Mouse (Mus musculus): ENCODE results near the gene Mcm9. TPM values are rescaled to one million over a fixed set of nuclear protein-coding genes. Genes with fewer than 3 reads are reported as not detected.
A peak's percentile ranks its signal among the peaks of the same experiment; 100 is the strongest.

Gene Mcm9
- polyA plus RNA-seq, 1 experiment from 2014 or later: 11.3 TPM

- H3K27me3 ChIP-seq: no peaks in the 10 kb centered on the region
- H3K4me2 ChIP-seq: no peak overlapping the region
- no peaks in the 10 kb centered on the region for H3K9me3 ChIP-seq (replicated peaks)
- H3K27ac ChIP-seq: no peak overlapping the region
- no peak overlapping the region for H3K4me3 ChIP-seq (replicated peaks)
- peaks cover 72% of the 10 kb centered on the region for H3K36me3 ChIP-seq
- no peaks in the 10 kb centered on the region for H3K4me1 ChIP-seq
- no peak overlapping the region for H3K9ac ChIP-seq
- no peak for ATAC-seq (replicated peaks; ENCODE audit: low FRiP score)
- 72% methylated on average over 2 of the region's 2 CpGs for WGBS
Measured at GRCm38 (mm10) chr10:53608274-53608673, 22.0 kb downstream of the Mcm9 start.

- peaks cover 75% of the 10 kb centered on the region for H3K36me3 ChIP-seq
- H3K4me1 ChIP-seq: peaks cover 5% of the 10 kb centered on the region; the same call in 1 of the 2 replicates
- ATAC-seq (replicated peaks; ENCODE audit: low FRiP score): no peak
- H3K9me3 ChIP-seq (replicated peaks): no peaks in the 10 kb centered on the region
- no peaks in the 10 kb centered on the region for H3K27me3 ChIP-seq
- H3K4me2 ChIP-seq: no peak overlapping the region
- no peak overlapping the region for H3K4me3 ChIP-seq (replicated peaks)
- H3K27ac ChIP-seq: no peak overlapping the region
- no peak overlapping the region for H3K9ac ChIP-seq
- 66% methylated on average over 2 of the region's 2 CpGs for WGBS
Measured at GRCm38 (mm10) chr10:53605328-53605727, 24.9 kb downstream of the Mcm9 start.

- no peak for ATAC-seq (replicated peaks; ENCODE audit: low FRiP score)
- Histone ChIP-seq H3K4me1 (peaks cover 28% of the 10 kb centered on the region), H3K9ac (no peak overlapping the region), H3K27me3 (no peaks in the 10 kb centered on the region), H3K27ac (0 out of 2 replicates have a peak overlapping the region, but pooled peaks have one; percentile 10), H3K4me2 (peak overlapping the region; percentile 65), H3K36me3 (peaks cover 23% of the 10 kb centered on the region), H3K4me3 (replicated peaks) (peak overlapping the region; percentile 28), H3K9me3 (replicated peaks) (no peaks in the 10 kb centered on the region)
- WGBS: 48% methylated on average over 5 of the region's 5 CpGs
Measured at GRCm38 (mm10) chr10:53598821-53599220, 31.4 kb downstream of the Mcm9 start.

GRCm38 (mm10) chr10:53597121-53597881 is 32.9 kb downstream of the Mcm9 start:
- under 1% methylated on average over 98 of the region's 99 CpGs for WGBS
- peak; percentile 48 for ATAC-seq (replicated peaks; ENCODE audit: low FRiP score)
- Histone ChIP-seq H3K9me3 (replicated peaks) (no peaks in the 10 kb centered on the region), H3K4me2 (peak overlapping the region; percentile 65), H3K27ac (peak overlapping the region; percentile 99), H3K4me3 (replicated peaks) (peak overlapping the region; percentile 94), H3K9ac (peak overlapping the region; percentile 98), H3K36me3 (peaks cover 8% of the 10 kb centered on the region), H3K27me3 (no peaks in the 10 kb centered on the region), H3K4me1 (peaks cover 28% of the 10 kb centered on the region)

GRCm38 (mm10) chr10:53596677-53597120 is 33.5 kb downstream of the Mcm9 start, which contains the start of gene Asf1a:
Gene Asf1a (plus strand): TSS chr10:53596757.
- Histone ChIP-seq H3K4me3 (replicated peaks) (peak within 1 kb of the TSS; percentile 94), H3K9me3 (replicated peaks) (no peaks in the 10 kb centered on the region), H3K9ac (peak within 1 kb of the TSS; percentile 98), H3K4me1 (peaks cover 28% of the 10 kb centered on the region), H3K4me2 (peak within 1 kb of the TSS; percentile 65), H3K36me3 (peaks cover 3% of the 10 kb centered on the region), H3K27ac (peak within 1 kb of the TSS; percentile 99), H3K27me3 (no peaks in the 10 kb centered on the region)
- ATAC-seq (replicated peaks; ENCODE audit: low FRiP score): peak; percentile 98
- 1% methylated on average over 52 of the region's 52 CpGs for WGBS

GRCm38 (mm10) chr10:53595744-53596676 is 34.2 kb downstream of the Mcm9 start:
- Histone ChIP-seq H3K9me3 (replicated peaks) (no peaks in the 10 kb centered on the region), H3K27me3 (no peaks in the 10 kb centered on the region), H3K4me3 (replicated peaks) (peak overlapping the region; percentile 94), H3K4me2 (peak overlapping the region; percentile 65), H3K9ac (peak overlapping the region; percentile 51), H3K27ac (peak overlapping the region; percentile 99), H3K36me3 (no peaks in the 10 kb centered on the region), H3K4me1 (peaks cover 28% of the 10 kb centered on the region)
- WGBS: 3% methylated on average over 26 of the region's 27 CpGs
- peak; percentile 94 for ATAC-seq (replicated peaks; ENCODE audit: low FRiP score)

GRCm38 (mm10) chr10:53585777-53586176 is 44.5 kb downstream of the Mcm9 start:
- H3K4me1 ChIP-seq: peaks cover 5% of the 10 kb centered on the region; the same call in 1 of the 2 replicates
- no peak overlapping the region for H3K9ac ChIP-seq
- H3K4me2 ChIP-seq: no peak overlapping the region
- no peaks in the 10 kb centered on the region for H3K27me3 ChIP-seq
- no peak for ATAC-seq (replicated peaks; ENCODE audit: low FRiP score)
- WGBS: 71% methylated on average over 3 of the region's 3 CpGs
- no peak overlapping the region for H3K27ac ChIP-seq
- no peaks in the 10 kb centered on the region for H3K9me3 ChIP-seq (replicated peaks)
- H3K36me3 ChIP-seq: no peaks in the 10 kb centered on the region
- no peak overlapping the region for H3K4me3 ChIP-seq (replicated peaks)

- peak overlapping the region; percentile 47 for H3K9ac ChIP-seq
- no peaks in the 10 kb centered on the region for H3K36me3 ChIP-seq
- peak overlapping the region; percentile 76 for H3K4me2 ChIP-seq
- H3K9me3 ChIP-seq (replicated peaks): no peaks in the 10 kb centered on the region
- peaks cover 12% of the 10 kb centered on the region for H3K4me1 ChIP-seq
- no peaks in the 10 kb centered on the region for H3K27me3 ChIP-seq
- H3K27ac ChIP-seq: no peak overlapping the region
- peak; percentile 73 for ATAC-seq (replicated peaks; ENCODE audit: low FRiP score)
- H3K4me3 ChIP-seq (replicated peaks): peak overlapping the region; percentile 47
- 34% methylated on average over 11 of the region's 12 CpGs for WGBS
Measured at GRCm38 (mm10) chr10:53581087-53581486, 49.2 kb downstream of the Mcm9 start.

GRCm38 (mm10) chr10:53580621-53581081 is 49.6 kb downstream of the Mcm9 start:
- no peaks in the 10 kb centered on the region for H3K27me3 ChIP-seq
- no peaks in the 10 kb centered on the region for H3K36me3 ChIP-seq
- ATAC-seq (replicated peaks; ENCODE audit: low FRiP score): peak; percentile 92
- H3K9ac ChIP-seq: peak overlapping the region; percentile 47
- 14% methylated on average over 13 of the region's 14 CpGs for WGBS
- peak overlapping the region; percentile 76 for H3K4me2 ChIP-seq
- no peaks in the 10 kb centered on the region for H3K9me3 ChIP-seq (replicated peaks)
- peak overlapping the region; percentile 47 for H3K4me3 ChIP-seq (replicated peaks)
- peak overlapping the region; percentile 58 for H3K27ac ChIP-seq
- peaks cover 12% of the 10 kb centered on the region for H3K4me1 ChIP-seq

- H3K4me1 ChIP-seq: peaks cover 12% of the 10 kb centered on the region
- peak; percentile 79 for ATAC-seq (replicated peaks; ENCODE audit: low FRiP score)
- 42% methylated on average over 7 of the region's 7 CpGs for WGBS
- no peaks in the 10 kb centered on the region for H3K36me3 ChIP-seq
- H3K27me3 ChIP-seq: no peaks in the 10 kb centered on the region
- H3K4me3 ChIP-seq (replicated peaks): peak overlapping the region; percentile 47
- H3K27ac ChIP-seq: peak overlapping the region; percentile 58
- no peaks in the 10 kb centered on the region for H3K9me3 ChIP-seq (replicated peaks)
- peak overlapping the region; percentile 76 for H3K4me2 ChIP-seq
- no peak overlapping the region; the same call in 1 of the 2 replicates for H3K9ac ChIP-seq
Measured at GRCm38 (mm10) chr10:53580137-53580536, 50.1 kb downstream of the Mcm9 start.

GRCm38 (mm10) chr10:53568531-53568930 is 61.7 kb downstream of the Mcm9 start:
- H3K9ac ChIP-seq: no peak overlapping the region
- no peak overlapping the region for H3K4me3 ChIP-seq (replicated peaks)
- 0 out of 2 replicates have a peak, but pooled peaks cover under 1% of the 10 kb centered on the region for H3K36me3 ChIP-seq
- no peak overlapping the region for H3K4me2 ChIP-seq
- H3K4me1 ChIP-seq: no peaks in the 10 kb centered on the region
- H3K9me3 ChIP-seq (replicated peaks): no peaks in the 10 kb centered on the region
- no peak overlapping the region for H3K27ac ChIP-seq
- H3K27me3 ChIP-seq: no peaks in the 10 kb centered on the region
- ATAC-seq (replicated peaks; ENCODE audit: low FRiP score): no peak
